Mouse (Mus musculus) G1E (cell line): ENCODE results near the gene Rcn3. TPM values are rescaled to one million over a fixed set of nuclear protein-coding genes. Genes with fewer than 3 reads are reported as not detected.
A peak's percentile ranks its signal among the peaks of the same experiment; 100 is the strongest.

ENCODE experiments used
- ATAC-seq: 2 replicates; pipeline ENCODE4 v1.8.0; 2016; ENCODE audit warnings: mild to moderate bottlenecking; ENCODE audit not compliant: insufficient number of reproducible peaks, poor library complexity, low FRiP score, severe bottlenecking; ENCODE audit errors: extremely low read depth
- DNase-seq: peaks from one replicate; pipeline ENCODE4 v3.0.0; 2012; ENCODE audit warnings: low spot score
- H3K27me3 ChIP-seq: 2 replicates; pipeline ENCODE4 v1.6.1; 2012; ENCODE audit warnings: mild to moderate bottlenecking, low read length, inconsistent platforms; ENCODE audit not compliant: insufficient read depth
- H3K36me3 ChIP-seq: replicated peaks from 2 replicates; pipeline ENCODE3; 2012; ENCODE audit warnings: mild to moderate bottlenecking, inconsistent platforms
- H3K4me1 ChIP-seq: 2 replicates; pipeline ENCODE4 v1.6.1; 2012; ENCODE audit warnings: low read depth, low read length, inconsistent platforms, mixed read lengths; ENCODE audit not compliant: insufficient read depth
- H3K4me3 ChIP-seq: 2 replicates; pipeline ENCODE4 v1.5.1; 2012; ENCODE audit warnings: low read depth, mild to moderate bottlenecking, inconsistent platforms, low read length, moderate library complexity, mixed read lengths
- H3K9me3 ChIP-seq: replicated peaks from 2 replicates; pipeline ENCODE4 v1.6.1; 2012; ENCODE audit warnings: inconsistent platforms
- CTCF ChIP-seq: IDR thresholded peaks from 2 replicates; pipeline ENCODE4 v1.5.1; 2012; ENCODE audit warnings: low read depth, low read length, inconsistent platforms, mixed read lengths
- GATA1 ChIP-seq: IDR thresholded peaks from 2 replicates; pipeline ENCODE4 v1.6.1; 2012; ENCODE audit warnings: borderline replicate concordance, low read length, inconsistent platforms, mixed read lengths
- GATA2 ChIP-seq: IDR thresholded peaks from 2 replicates; pipeline ENCODE4 v1.6.1; 2012; ENCODE audit warnings: low read depth, low read length, inconsistent platforms, borderline replicate concordance
- POLR2AphosphoS5 ChIP-seq: IDR thresholded peaks from 2 replicates; pipeline ENCODE4 v1.6.1; 2012; ENCODE audit warnings: low read depth, low read length, inconsistent platforms; ENCODE audit not compliant: insufficient replicate concordance
- TAL1 ChIP-seq: conservative IDR thresholded peaks from 2 replicates; pipeline ENCODE4 v1.6.1; 2012; ENCODE audit warnings: low read depth, low read length, inconsistent platforms, mixed read lengths
- polyA plus RNA-seq: library from polyadenylated mRNA; stranded (reverse); fragments of >175 nt; gene quantifications from 2 replicates; pipeline ENCODE4 v1.2.3, GENCODE M21; 2012
- total RNA-seq, 2 experiments: library from RNA; stranded (forward) in 1 of 2; stranded (reverse) in 1 of 2; fragments of 200-1000 nt in 1 of 2; fragments of >200 nt in 1 of 2; fragmentation: Nextera tagmentation in 1 of 2; gene quantifications; 2 replicates each; pipeline ENCODE4 v1.2.3; 2014 to 2017

Gene Rcn3
- total and polyA plus RNA-seq, 3 experiments, result 0.31 TPM; not detected in 2

- Histone ChIP-seq H3K36me3 (peaks cover 51% of the 10 kb centered on the region), H3K4me1 (peaks cover 58% of the 10 kb centered on the region), H3K4me3 (peak overlapping the region; percentile 85), H3K9me3 (no peaks in the 10 kb centered on the region), H3K27me3 (no peaks in the 10 kb centered on the region)
- TF ChIP-seq POLR2AphosphoS5, result no peak
- TF ChIP-seq CTCF, result no peak
- TF ChIP-seq GATA2, result no peak
- TF ChIP-seq GATA1, result no peak
- DNase-seq (no peak), ATAC-seq (no peak)
Observed at GRCm38 (mm10) chr7:45051601-45051974, 40.4 kb downstream of the Rcn3 start.

- Histone ChIP-seq H3K36me3 (peaks cover 57% of the 10 kb centered on the region), H3K4me3 (peak overlapping the region; percentile 85), H3K27me3 (no peaks in the 10 kb centered on the region), H3K4me1 (peaks cover 58% of the 10 kb centered on the region), H3K9me3 (no peaks in the 10 kb centered on the region)
- TF ChIP-seq TAL1 (no peak), GATA2 (no peak)
- ATAC-seq (peak; percentile 47), DNase-seq (peak; percentile 83)
Observed at GRCm38 (mm10) chr7:45050945-45051600, 40.9 kb downstream of the Rcn3 start.

DNA sequence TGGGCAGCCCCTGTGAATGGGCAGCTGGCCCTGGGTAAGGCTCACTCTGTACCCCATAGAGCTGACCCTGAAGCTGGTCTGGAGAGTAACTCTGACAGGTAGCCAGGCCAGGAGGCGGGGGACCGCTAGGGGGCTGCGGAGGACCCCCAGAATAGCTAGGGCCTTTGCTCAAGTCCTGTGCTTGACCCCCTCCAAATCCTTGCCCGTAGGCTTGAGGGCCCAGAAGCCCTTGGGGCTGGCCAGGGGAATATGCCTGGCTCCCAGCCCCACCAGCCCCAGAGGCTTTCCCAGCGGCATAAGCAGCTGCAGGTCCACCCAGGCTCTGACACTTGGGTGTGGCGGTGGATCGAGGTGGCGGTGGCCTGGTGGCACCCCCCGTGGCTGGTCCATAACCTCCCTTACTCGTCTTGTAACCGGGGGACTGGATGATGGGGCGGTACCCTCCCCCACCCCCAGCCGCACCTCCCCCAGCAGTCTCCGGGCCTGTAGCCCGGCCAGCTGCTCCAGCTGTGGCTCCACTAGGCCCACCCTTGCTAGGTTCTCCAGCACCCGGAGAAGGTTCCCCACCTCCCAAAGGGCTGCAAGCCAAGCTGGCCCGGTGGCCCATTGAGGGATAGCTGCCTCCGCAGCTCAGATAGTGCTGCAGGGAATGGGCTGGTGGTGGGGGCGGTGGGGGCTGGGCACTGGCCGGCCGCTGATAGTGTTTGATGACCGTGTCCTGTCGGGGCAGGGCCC is 42.9 kb downstream of the Rcn3 start:
- H3K4me3 ChIP-seq, result no peak overlapping the region
- TF ChIP-seq CTCF, result no peak
- TF ChIP-seq GATA1, result no peak
- no peak for TF ChIP-seq GATA2
- TF ChIP-seq POLR2AphosphoS5, result no peak
- no peak for TF ChIP-seq TAL1
- peaks cover 53% of the 10 kb centered on the region for H3K4me1 ChIP-seq
- H3K27me3 ChIP-seq, result no peaks in the 10 kb centered on the region
- H3K36me3 ChIP-seq, result peaks cover 76% of the 10 kb centered on the region
- DNase-seq (no peak), ATAC-seq (no peak)
- H3K9me3 ChIP-seq, result no peaks in the 10 kb centered on the region

DNA sequence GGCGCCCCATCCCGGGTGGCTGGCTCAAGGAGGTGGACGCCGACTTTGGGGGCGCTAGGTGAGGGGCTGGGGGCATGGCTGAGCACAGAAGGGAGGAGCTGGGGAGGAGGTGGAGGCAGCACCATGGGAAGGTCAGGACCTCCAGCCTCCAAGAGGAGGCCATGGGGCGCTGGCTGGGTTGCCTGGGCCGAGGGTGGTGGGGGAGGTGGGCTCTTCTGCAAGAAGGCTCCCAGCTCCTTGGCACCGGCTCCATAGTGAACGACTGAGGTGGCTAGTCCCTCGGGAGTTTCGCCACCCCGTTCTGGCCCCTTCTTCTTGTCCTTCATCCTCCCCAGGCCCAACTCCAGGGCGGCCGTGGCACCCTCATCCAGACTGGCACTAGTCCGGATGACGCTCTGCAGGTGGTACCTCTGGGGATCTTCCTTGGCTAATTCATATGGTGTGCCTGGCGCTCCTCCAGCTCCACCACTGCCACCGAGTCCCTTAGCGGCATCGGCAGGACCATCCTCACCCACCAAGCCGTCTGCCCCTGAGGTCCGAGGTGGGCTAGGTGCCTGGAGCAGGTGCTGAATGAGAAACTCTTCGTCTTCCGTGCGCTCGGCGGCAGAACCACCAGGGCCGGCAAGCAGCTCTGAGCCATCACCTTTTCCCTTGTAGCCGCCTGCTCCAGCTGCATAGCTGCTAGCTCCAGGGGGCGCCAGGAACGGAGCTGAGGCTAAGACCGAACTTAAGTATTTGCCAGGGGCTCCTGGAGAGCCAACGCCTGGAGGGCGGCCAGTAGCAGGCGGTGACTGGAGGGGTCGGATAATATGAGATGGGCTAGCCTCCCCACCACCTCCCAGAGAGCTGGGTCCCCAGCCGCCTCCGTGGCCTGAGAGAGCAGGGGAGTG is 43.8 kb downstream of the Rcn3 start:
- TF ChIP-seq POLR2AphosphoS5 (no peak), GATA1 (no peak), GATA2 (no peak), CTCF (no peak), TAL1 (no peak)
- Histone ChIP-seq H3K27me3 (no peaks in the 10 kb centered on the region), H3K9me3 (no peaks in the 10 kb centered on the region), H3K4me3 (no peak overlapping the region), H3K36me3 (peaks cover 84% of the 10 kb centered on the region), H3K4me1 (peaks cover 48% of the 10 kb centered on the region)
- DNase-seq, result no peak
- ATAC-seq, result no peak

DNA sequence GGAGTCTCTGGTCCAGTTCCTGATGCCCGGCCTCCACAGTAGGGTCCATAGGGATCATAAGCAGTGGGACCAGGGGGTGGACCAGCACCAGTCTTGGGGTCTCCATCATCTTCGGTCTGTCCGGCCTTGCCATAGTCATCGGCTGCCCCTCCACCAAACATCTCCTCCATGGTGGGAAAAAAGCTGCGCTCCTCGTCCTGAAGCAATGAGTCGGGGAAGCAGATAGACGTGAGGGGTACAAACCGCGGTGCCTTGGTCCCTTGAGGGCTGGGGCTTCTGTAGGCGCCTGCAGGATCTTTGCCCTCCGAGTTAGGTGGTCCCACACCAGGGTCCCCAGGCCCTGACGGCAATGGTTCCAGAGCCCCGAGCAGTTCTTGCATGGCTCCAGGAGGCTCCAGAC is 44.5 kb downstream of the Rcn3 start:
- TF ChIP-seq TAL1 (no peak), GATA2 (no peak), CTCF (no peak), GATA1 (no peak), POLR2AphosphoS5 (no peak)
- ATAC-seq (no peak), DNase-seq (no peak)
- Histone ChIP-seq H3K27me3 (no peaks in the 10 kb centered on the region), H3K36me3 (peaks cover 92% of the 10 kb centered on the region), H3K4me1 (peaks cover 53% of the 10 kb centered on the region), H3K9me3 (no peaks in the 10 kb centered on the region), H3K4me3 (no peak overlapping the region)

DNA sequence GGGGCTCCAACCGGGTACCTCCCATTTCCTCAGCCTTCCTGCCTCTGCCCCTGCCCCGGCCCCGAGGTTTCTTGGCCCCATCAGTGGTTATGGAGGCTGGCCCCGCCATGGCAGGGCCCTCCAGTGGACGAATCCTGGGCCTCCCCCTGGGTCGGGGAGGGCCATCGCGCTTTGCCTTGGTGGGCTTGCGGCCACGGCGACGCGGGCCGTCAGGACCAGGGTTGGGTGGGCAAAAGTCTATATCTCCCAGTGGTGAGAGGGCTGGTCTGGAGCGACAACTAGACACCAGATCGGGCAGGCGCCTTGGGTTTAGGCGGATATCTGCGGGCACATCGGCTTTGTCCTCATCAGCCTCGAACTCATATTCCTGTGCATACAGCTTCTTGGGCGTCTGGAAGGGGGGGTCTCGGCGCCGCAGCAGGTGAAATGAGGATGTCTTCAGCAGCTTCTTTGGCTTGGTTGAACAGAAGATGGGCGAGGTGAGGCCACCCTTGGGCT is 45.1 kb downstream of the Rcn3 start:
- TF ChIP-seq TAL1 (no peak), POLR2AphosphoS5 (no peak), GATA2 (no peak), CTCF (no peak), GATA1 (no peak)
- no peaks in the 10 kb centered on the region for H3K9me3 ChIP-seq
- no peak for ATAC-seq
- no peak overlapping the region for H3K4me3 ChIP-seq
- no peak for DNase-seq
- peaks cover 48% of the 10 kb centered on the region for H3K4me1 ChIP-seq
- peaks cover 98% of the 10 kb centered on the region for H3K36me3 ChIP-seq
- no peaks in the 10 kb centered on the region for H3K27me3 ChIP-seq
